Mouse (Mus musculus) brain, embryonic 14.5 days (tissue): ENCODE measurements around the gene Zfp326.

ENCODE experiments used
- CTCF ChIP-seq: fragments of 200-500 bp; IDR thresholded peaks from 2 replicates; pipeline ENCODE4 v1.5.1; 2012; ENCODE audit warnings: inconsistent platforms, mild to moderate bottlenecking, moderate library complexity, borderline replicate concordance; ENCODE audit not compliant: insufficient read depth, insufficient read length; ENCODE audit errors: extremely low read depth
- POLR2A ChIP-seq: fragments of 200-500 bp; IDR thresholded peaks from 2 replicates; pipeline ENCODE4 v1.6.1; 2012; ENCODE audit warnings: mild to moderate bottlenecking, inconsistent platforms, borderline replicate concordance; ENCODE audit not compliant: poor library complexity, insufficient read depth, insufficient read length, severe bottlenecking; ENCODE audit errors: extremely low read depth

GRCm38 (mm10) chr5:105871140-105871539 is 5.2 kb upstream of the Zfp326 start:
- TF ChIP-seq CTCF, result no peak
- no peak for TF ChIP-seq POLR2A
